Mouse (Mus musculus) kidney, adult 2 months (tissue): ENCODE results near the gene Nek11. TPM values are rescaled to one million over a fixed set of nuclear protein-coding genes. Genes with fewer than 3 reads are reported as not detected.
A peak's percentile ranks its signal among the peaks of the same experiment; 100 is the strongest.

Experiments used
- DNase-seq: peaks from one replicate; pipeline ENCODE4 v3.0.0; 2021
- H3K27ac ChIP-seq: fragments of 200-500 bp; 2 replicates; pipeline ENCODE4 v1.5.1; 2012; ENCODE audit warnings: low read depth, low read length, control low read depth, inconsistent platforms; ENCODE audit not compliant: insufficient read depth
- H3K27me3 ChIP-seq: fragments of 200-500 bp; replicated peaks from 2 replicates; pipeline ENCODE4 v1.6.1; 2012; ENCODE audit warnings: mild to moderate bottlenecking, moderate library complexity, low read length, inconsistent platforms; ENCODE audit not compliant: control insufficient read depth, insufficient read depth
- H3K36me3 ChIP-seq: fragments of 200-500 bp; 2 replicates; pipeline ENCODE4 v1.6.1; 2012; ENCODE audit warnings: mild to moderate bottlenecking, moderate library complexity, low read length, inconsistent platforms; ENCODE audit not compliant: control insufficient read depth, insufficient read depth
- H3K4me1 ChIP-seq: fragments of 200-500 bp; 2 replicates; pipeline ENCODE4 v1.6.1; 2011; ENCODE audit warnings: low read length; ENCODE audit not compliant: control insufficient read depth, insufficient read depth
- H3K4me3 ChIP-seq: fragments of 200-500 bp; 2 replicates; pipeline ENCODE4 v1.5.1; 2011; ENCODE audit warnings: mild to moderate bottlenecking, low read depth, low read length, control low read depth; ENCODE audit not compliant: insufficient read depth
- CTCF ChIP-seq: fragments of 200-500 bp; conservative IDR thresholded peaks from 2 replicates; pipeline ENCODE4 v1.5.1; 2011; ENCODE audit warnings: low read depth, mild to moderate bottlenecking, control low read depth, low read length, moderate library complexity, mixed read lengths; ENCODE audit not compliant: insufficient read depth, insufficient read length
- POLR2A ChIP-seq: fragments of 200-500 bp; IDR thresholded peaks from one replicate; pipeline ENCODE4 v1.6.1; 2011; ENCODE audit warnings: low read depth, low read length, control low read depth
- WGBS: fragments of 180-500 bp; shearing (Covaris S2); methylation state at CpG from one replicate; pipeline ENCODE4 v1.1.7; 2018; 5-methylcytosine and 5-hydroxymethylcytosine counted together
- polyA plus RNA-seq: library from polyadenylated mRNA; depleted of rRNA; stranded (reverse); fragments of >200 nt; gene quantifications from 2 replicates; pipeline ENCODE4 v1.2.3, GENCODE M21; 2012

Gene Nek11
- polyA plus RNA-seq, 1 experiment = 0.17 TPM

- Histone ChIP-seq H3K4me1 (no peaks in the 10 kb centered on the region), H3K36me3 (no peaks in the 10 kb centered on the region), H3K27ac (no peak overlapping the region), H3K4me3 (no peak overlapping the region), H3K27me3 (no peaks in the 10 kb centered on the region; the same call in 1 of the 2 replicates)
- TF ChIP-seq CTCF (no peak), POLR2A (no peak)
- WGBS = 95% methylated on average over 4 of the region's 4 CpGs
- DNase-seq = no peak
Measured at GRCm38 (mm10) chr9:105251256-105251655, 144.1 kb downstream of the Nek11 start.

- no peaks in the 10 kb centered on the region; the same call in 1 of the 2 replicates for H3K27me3 ChIP-seq
- H3K27ac ChIP-seq = no peak overlapping the region
- no peak for TF ChIP-seq CTCF
- TF ChIP-seq POLR2A = no peak
- H3K4me3 ChIP-seq = no peak overlapping the region
- peak; percentile 4 for DNase-seq
- WGBS = 33% methylated on average over 5 of the region's 5 CpGs
- H3K4me1 ChIP-seq = no peaks in the 10 kb centered on the region
- H3K36me3 ChIP-seq = no peaks in the 10 kb centered on the region
Measured at GRCm38 (mm10) chr9:105244024-105244423, 151.3 kb downstream of the Nek11 start.

- WGBS = 48% methylated on average over 4 of the region's 4 CpGs
- TF ChIP-seq CTCF (peak; percentile 30; the same call in 1 of the 2 replicates), POLR2A (no peak)
- Histone ChIP-seq H3K27me3 (no peaks in the 10 kb centered on the region), H3K4me1 (no peaks in the 10 kb centered on the region), H3K36me3 (no peaks in the 10 kb centered on the region), H3K27ac (no peak overlapping the region), H3K4me3 (no peak overlapping the region)
- no peak for DNase-seq
Measured at GRCm38 (mm10) chr9:105214434-105214833, 180.9 kb downstream of the Nek11 start.

- H3K4me3 ChIP-seq = no peak overlapping the region
- no peak for TF ChIP-seq CTCF
- TF ChIP-seq POLR2A = no peak
- WGBS = 73% methylated on average over 1 of the region's 1 CpGs
- no peaks in the 10 kb centered on the region for H3K4me1 ChIP-seq
- DNase-seq = no peak
- H3K36me3 ChIP-seq = no peaks in the 10 kb centered on the region
- H3K27ac ChIP-seq = no peak overlapping the region
- H3K27me3 ChIP-seq = no peaks in the 10 kb centered on the region
Measured at GRCm38 (mm10) chr9:105200305-105200704, 195.0 kb downstream of the Nek11 start.

- TF ChIP-seq CTCF (no peak), POLR2A (no peak)
- 64% methylated on average over 3 of the region's 3 CpGs for WGBS
- DNase-seq = no peak
- no peak overlapping the region for H3K27ac ChIP-seq
- H3K4me1 ChIP-seq = no peaks in the 10 kb centered on the region
- H3K4me3 ChIP-seq = no peak overlapping the region
- H3K27me3 ChIP-seq = no peaks in the 10 kb centered on the region
- no peaks in the 10 kb centered on the region for H3K36me3 ChIP-seq
Measured at GRCm38 (mm10) chr9:105186725-105187124, 208.6 kb downstream of the Nek11 start.

- Histone ChIP-seq H3K4me3 (no peak overlapping the region), H3K36me3 (no peaks in the 10 kb centered on the region), H3K27me3 (no peaks in the 10 kb centered on the region), H3K27ac (no peak overlapping the region), H3K4me1 (no peaks in the 10 kb centered on the region)
- 82% methylated on average over 3 of the region's 3 CpGs for WGBS
- no peak for DNase-seq
- TF ChIP-seq POLR2A (no peak), CTCF (no peak)
Measured at GRCm38 (mm10) chr9:105182392-105182791, 212.9 kb downstream of the Nek11 start.

GRCm38 (mm10) chr9:105144992-105145391 lies 250.3 kb downstream of the Nek11 start, which contains the start of gene 1700080E11Rik:
Gene 1700080E11Rik, minus strand, starts transcription at chr9:105145092.
- Histone ChIP-seq H3K27me3 (no peaks in the 10 kb centered on the region), H3K4me3 (no peak within 1 kb of the TSS), H3K4me1 (no peaks in the 10 kb centered on the region), H3K27ac (no peak within 1 kb of the TSS), H3K36me3 (no peaks in the 10 kb centered on the region)
- WGBS = 77% methylated on average over 6 of the region's 6 CpGs
- DNase-seq = no peak
- no peak for TF ChIP-seq CTCF
- no peak for TF ChIP-seq POLR2A

- Histone ChIP-seq H3K4me1 (no peaks in the 10 kb centered on the region), H3K27me3 (no peaks in the 10 kb centered on the region), H3K36me3 (no peaks in the 10 kb centered on the region), H3K27ac (no peak overlapping the region), H3K4me3 (no peak overlapping the region)
- WGBS = 51% methylated on average over 6 of the region's 6 CpGs
- no peak for TF ChIP-seq CTCF
- TF ChIP-seq POLR2A = no peak
- DNase-seq = no peak
Measured at GRCm38 (mm10) chr9:105139204-105139603, 256.1 kb downstream of the Nek11 start.
